Mouse (Mus musculus) kidney, adult 18-20 months (tissue): ENCODE data around the gene Pin1rt1.

Experiments used
- DNase-seq: peaks from one replicate; pipeline ENCODE4 v3.0.0; 2021

The Pin1rt1 gene

DNA sequence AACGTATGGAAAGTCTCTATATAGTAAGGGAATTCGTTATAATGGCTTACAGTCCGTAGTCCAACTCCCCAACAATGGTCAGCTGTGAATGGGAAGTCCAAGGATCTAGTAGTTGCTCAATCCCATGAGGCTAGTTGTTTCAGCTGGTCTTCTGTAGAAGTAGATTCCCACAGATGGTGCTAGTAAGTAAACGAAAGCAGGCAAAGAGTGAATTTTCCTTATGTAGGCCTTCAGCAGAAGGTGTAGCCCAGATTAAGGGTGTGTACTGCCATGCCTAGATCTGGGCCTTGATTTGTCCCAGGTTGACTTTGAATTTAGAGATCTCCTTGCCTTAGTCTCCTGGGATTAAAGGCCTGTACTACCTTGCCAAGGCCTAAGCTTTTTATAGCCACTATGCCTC is at the start of gene Pin1rt1:
Gene Pin1rt1 (minus strand): TSS at position 101 of the 400 bp plus-strand sequence.
- no peak for DNase-seq

GRCm38 (mm10) chr2:104764018-104764417 is 47.8 kb upstream of the Pin1rt1 start:
- no peak for DNase-seq

DNA sequence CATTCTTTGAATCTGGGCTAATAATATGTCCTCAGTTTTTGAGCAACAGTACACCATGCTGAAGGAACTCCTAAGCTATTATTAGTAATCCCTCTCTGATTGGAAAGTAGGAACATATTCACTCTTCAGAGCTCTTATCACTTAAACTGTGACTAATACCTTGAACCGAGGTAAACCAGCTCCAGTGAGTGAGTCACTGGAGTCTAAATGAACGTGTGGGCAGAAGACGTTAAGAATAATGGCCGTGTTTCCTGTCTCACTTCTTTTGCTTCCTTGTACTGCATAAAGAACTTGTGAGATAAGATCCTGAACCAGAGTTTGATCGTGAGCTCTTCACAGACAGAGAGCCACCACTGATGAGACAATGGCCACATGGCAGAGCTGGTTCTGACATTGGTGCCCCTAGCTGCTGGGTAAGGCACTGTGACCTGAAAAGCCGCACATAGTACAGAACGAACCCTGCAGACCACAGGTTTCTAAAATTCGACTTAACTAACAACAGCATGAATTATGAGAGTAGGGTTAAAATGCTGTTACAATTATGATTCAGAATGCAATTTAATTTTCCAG is 47.0 kb upstream of the Pin1rt1 start:
- DNase-seq, result no peak

GRCm38 (mm10) chr2:104750611-104751010 is 34.4 kb upstream of the Pin1rt1 start:
- no peak for DNase-seq

GRCm38 (mm10) chr2:104748652-104749183 is 32.5 kb upstream of the Pin1rt1 start:
- no peak for DNase-seq

GRCm38 (mm10) chr2:104746251-104746650 is 30.1 kb upstream of the Pin1rt1 start:
- DNase-seq, result no peak

GRCm38 (mm10) chr2:104743971-104744370 is 27.8 kb upstream of the Pin1rt1 start:
- no peak for DNase-seq

- peak; percentile 54 for DNase-seq
These were observed 27.0 kb upstream of the Pin1rt1 start for GRCm38 (mm10) chr2:104743160-104743559.

GRCm38 (mm10) chr2:104742741-104743064 is 26.5 kb upstream of the Pin1rt1 start, which contains the start of gene Depdc7:
Gene Depdc7, minus strand, starts transcription at chr2:104742878.
- peak; percentile 95 for DNase-seq

DNA sequence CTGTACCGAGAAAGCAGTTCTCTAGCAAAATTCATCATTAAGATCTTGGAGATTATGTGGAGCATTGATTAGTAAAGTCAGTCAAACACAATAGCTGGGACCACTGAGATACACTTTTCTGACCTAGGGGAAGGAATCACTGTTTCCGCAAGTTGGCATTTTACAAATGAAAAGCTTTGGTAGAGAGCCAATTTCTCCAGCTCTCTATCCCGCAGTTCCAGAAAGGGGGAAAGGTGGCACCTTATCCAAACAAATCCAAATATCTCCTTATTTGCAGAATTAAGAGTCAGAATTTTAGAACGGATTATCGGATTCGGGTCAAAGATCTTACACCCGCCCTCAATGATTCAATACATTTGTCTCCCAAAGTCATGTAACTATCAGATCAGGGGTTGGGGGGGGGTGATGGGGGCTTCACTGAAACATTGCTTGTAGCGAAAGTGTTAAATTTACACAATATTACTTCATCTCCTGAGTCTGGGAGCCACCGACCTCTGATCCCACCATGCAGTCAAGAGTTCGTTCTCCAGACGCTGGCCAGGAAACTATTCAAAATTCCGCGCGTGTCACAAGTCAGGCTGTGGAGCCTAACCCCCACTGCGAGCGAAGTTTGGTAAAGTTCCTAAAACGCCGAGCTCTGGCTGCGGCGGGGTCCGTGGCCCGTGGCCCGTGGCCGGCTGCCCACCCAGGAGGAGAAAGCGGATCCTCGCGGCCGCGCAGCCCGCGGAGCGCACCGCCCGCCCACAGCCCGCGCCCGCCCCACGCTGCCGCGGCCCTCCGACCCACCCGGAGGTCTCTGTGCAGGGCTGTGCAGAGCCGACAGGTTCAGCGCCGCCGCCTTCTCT is 25.9 kb upstream of the Pin1rt1 start:
- DNase-seq, result no peak

GRCm38 (mm10) chr2:104741015-104741758 is 25.0 kb upstream of the Pin1rt1 start:
- DNase-seq, result no peak

DNA sequence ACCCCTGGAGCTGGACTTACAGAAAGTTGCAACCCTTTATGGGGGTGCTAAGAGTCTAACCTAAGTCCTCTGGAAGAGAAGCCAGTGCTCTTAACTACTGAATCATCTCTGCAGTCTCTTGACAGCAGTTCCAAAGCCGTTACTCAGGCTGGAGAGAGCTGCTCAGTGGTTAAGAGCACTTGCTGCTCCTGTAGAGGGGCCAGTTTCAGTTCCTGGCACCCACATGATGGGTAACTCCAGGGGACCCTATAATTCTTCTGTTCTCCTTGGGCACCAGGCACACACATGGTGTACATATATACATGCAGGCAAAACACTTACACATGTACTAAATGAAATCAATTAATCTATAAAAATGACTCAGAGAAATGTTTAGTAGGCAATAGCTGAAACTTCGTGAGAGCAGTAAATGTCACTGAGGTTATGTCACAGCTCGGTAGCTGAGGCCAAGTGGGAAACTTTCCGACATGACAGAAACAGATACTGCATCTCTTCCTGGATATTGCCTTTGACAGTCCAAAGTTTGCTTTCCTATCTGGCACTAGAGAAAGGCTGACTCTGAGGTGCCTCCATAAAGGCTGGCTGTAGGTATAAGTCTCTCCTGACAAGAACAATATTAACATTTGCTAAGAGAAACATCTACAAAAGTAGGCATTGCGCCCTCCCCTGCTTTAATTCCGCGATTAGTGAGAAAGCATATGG is 24.2 kb upstream of the Pin1rt1 start:
- DNase-seq, result no peak

- DNase-seq, result no peak
These were observed 23.5 kb upstream of the Pin1rt1 start for GRCm38 (mm10) chr2:104739691-104740090.

GRCm38 (mm10) chr2:104736241-104736640 is 20.1 kb upstream of the Pin1rt1 start:
- no peak for DNase-seq

GRCm38 (mm10) chr2:104732562-104733256 is 16.5 kb upstream of the Pin1rt1 start:
- no peak for DNase-seq

- no peak for DNase-seq
These were observed 15.9 kb upstream of the Pin1rt1 start for GRCm38 (mm10) chr2:104732033-104732444.

GRCm38 (mm10) chr2:104727369-104727768 is 11.2 kb upstream of the Pin1rt1 start:
- no peak for DNase-seq

GRCm38 (mm10) chr2:104722021-104722420 is 5.8 kb upstream of the Pin1rt1 start:
- DNase-seq, result no peak

DNA sequence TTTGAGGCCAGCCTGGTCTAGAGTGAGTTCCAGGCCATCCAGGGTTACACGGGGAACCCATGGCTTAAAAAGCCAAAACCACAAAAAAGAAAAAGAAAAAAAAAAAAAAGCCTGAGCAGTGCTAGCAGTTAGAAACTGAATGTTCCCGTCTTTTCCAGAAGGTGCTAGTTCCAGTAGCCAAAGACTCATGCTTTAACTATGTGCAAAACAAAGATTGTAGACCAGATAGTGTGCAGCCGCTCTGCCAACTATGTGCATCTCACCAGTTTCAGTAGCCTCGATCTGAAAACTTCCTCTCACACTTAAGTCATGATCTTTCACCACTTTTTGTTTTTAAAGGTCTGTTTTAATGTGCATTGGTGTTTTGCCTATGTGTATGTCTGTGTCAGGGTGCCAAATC is 1.6 kb upstream of the Pin1rt1 start:
- DNase-seq, result no peak

GRCm38 (mm10) chr2:104717231-104717735 is 1.1 kb upstream of the Pin1rt1 start:
- DNase-seq, result no peak

- DNase-seq, result peak; percentile 38
These were observed 1.9 kb downstream of the Pin1rt1 start for GRCm38 (mm10) chr2:104714254-104714691.

GRCm38 (mm10) chr2:104712486-104712809 is 3.7 kb downstream of the Pin1rt1 start:
- no peak for DNase-seq
